Mouse (Mus musculus) neural tube, embryonic 15.5 days (tissue): ENCODE results near the gene Hmga2. TPM values are rescaled to one million over a fixed set of nuclear protein-coding genes. Genes with fewer than 3 reads are reported as not detected.

Experiments used
- ATAC-seq: fragments of 200-750 bp; cut with Nextera tagmentation; 2 replicates; pipeline ENCODE4 v1.8.0; 2017; ENCODE audit warnings: mild to moderate bottlenecking, moderate TSS enrichment, moderate library complexity; ENCODE audit not compliant: low FRiP score
- H3K27ac ChIP-seq: fragments of 300-500 bp; sonication (generic); replicated peaks from 2 replicates; pipeline ENCODE4 v1.5.1; 2015; ENCODE audit warnings: mild to moderate bottlenecking, inconsistent platforms
- H3K27me3 ChIP-seq: fragments of 300-500 bp; sonication (generic); replicated peaks from 2 replicates; pipeline ENCODE4 v1.6.1; 2015; ENCODE audit warnings: inconsistent platforms
- H3K36me3 ChIP-seq: fragments of 300-500 bp; sonication (generic); 2 replicates; pipeline ENCODE4 v1.6.1; 2015; ENCODE audit warnings: inconsistent platforms
- H3K4me1 ChIP-seq: fragments of 300-500 bp; sonication (generic); 2 replicates; pipeline ENCODE4 v1.6.1; 2015; ENCODE audit warnings: inconsistent platforms
- H3K4me2 ChIP-seq: fragments of 300-500 bp; sonication (generic); 2 replicates; pipeline ENCODE4 v1.6.1; 2015; ENCODE audit warnings: inconsistent platforms, mild to moderate bottlenecking, moderate library complexity
- H3K4me3 ChIP-seq: fragments of 300-500 bp; sonication (generic); replicated peaks from 2 replicates; pipeline ENCODE4 v1.5.1; 2015; ENCODE audit warnings: mild to moderate bottlenecking, inconsistent platforms
- H3K9ac ChIP-seq: fragments of 300-500 bp; sonication (generic); replicated peaks from 2 replicates; pipeline ENCODE4 v1.6.1; 2015; ENCODE audit warnings: mild to moderate bottlenecking, inconsistent platforms
- H3K9me3 ChIP-seq: fragments of 300-500 bp; sonication (generic); replicated peaks from 2 replicates; pipeline ENCODE4 v1.6.1; 2016; ENCODE audit warnings: inconsistent platforms
- WGBS: fragments of 180-500 bp; shearing (Covaris S2); methylation state at CpG from one replicate; pipeline ENCODE4 v1.1.7; 2015; ENCODE audit warnings: mixed read lengths; 5-methylcytosine and 5-hydroxymethylcytosine counted together
- polyA plus RNA-seq: library from polyadenylated mRNA; unstranded; fragments of >200 nt; fragmentation: Nextera tagmentation; extraction: Ambion mirVana; gene quantifications from 2 replicates; pipeline ENCODE4 v1.2.1, GENCODE M21; 2015

Gene Hmga2
- polyA plus RNA-seq, 1 experiment from 2014 or later: 3.2 TPM

DNA sequence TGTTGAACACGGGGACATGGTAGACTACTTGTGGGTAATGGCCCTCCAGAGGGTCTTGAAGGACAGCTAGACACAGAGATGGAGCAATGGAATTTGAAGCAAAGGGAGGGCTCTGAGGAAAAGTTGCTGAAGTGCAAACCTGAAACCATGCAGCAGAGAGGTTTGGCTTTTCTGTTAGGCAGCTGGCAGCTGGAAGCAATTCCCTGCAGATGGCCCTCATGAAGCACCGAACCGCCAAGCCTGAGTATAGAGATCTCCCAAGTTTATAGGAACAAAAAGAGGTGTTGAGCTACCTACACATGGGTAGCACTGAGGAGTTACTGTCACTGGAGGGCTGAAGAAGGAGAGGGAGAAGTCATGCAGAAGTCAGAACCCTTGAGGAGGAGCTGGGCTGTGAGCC lies 13.3 kb upstream of the Hmga2 start:
- Histone ChIP-seq H3K9me3 (no peaks in the 10 kb centered on the region), H3K4me3 (no peak overlapping the region), H3K9ac (no peak overlapping the region), H3K36me3 (no peaks in the 10 kb centered on the region), H3K27me3 (no peaks in the 10 kb centered on the region), H3K4me2 (no peak overlapping the region), H3K27ac (no peak overlapping the region), H3K4me1 (no peaks in the 10 kb centered on the region)
- WGBS: 80% methylated on average over 3 of the region's 3 CpGs
- no peak for ATAC-seq

DNA sequence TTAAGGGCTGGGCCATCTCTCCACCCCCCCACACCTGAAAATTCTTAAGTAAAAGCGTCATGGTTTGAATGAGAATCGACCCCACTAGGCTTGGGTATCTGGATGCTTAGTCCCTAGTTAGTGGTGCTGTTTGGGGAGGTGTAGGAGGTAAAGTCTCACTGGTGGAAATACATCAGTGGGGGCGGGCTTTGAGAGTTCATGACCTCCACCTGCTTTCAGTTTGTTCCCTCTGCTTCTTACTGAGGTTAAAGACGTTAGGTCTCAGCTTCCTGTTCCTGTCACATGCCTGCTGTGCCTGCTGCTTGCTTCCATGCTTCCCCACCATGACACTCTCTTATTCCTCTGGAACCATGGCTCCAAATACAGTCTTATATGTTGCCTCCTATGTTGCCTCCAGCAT lies 12.3 kb upstream of the Hmga2 start:
- no peaks in the 10 kb centered on the region for H3K27me3 ChIP-seq
- H3K9me3 ChIP-seq: no peaks in the 10 kb centered on the region
- no peak for ATAC-seq
- no peak overlapping the region for H3K4me3 ChIP-seq
- H3K4me2 ChIP-seq: no peak overlapping the region
- H3K27ac ChIP-seq: no peak overlapping the region
- H3K36me3 ChIP-seq: no peaks in the 10 kb centered on the region
- H3K9ac ChIP-seq: no peak overlapping the region
- H3K4me1 ChIP-seq: no peaks in the 10 kb centered on the region
- 79% methylated on average over 4 of the region's 4 CpGs for WGBS

DNA sequence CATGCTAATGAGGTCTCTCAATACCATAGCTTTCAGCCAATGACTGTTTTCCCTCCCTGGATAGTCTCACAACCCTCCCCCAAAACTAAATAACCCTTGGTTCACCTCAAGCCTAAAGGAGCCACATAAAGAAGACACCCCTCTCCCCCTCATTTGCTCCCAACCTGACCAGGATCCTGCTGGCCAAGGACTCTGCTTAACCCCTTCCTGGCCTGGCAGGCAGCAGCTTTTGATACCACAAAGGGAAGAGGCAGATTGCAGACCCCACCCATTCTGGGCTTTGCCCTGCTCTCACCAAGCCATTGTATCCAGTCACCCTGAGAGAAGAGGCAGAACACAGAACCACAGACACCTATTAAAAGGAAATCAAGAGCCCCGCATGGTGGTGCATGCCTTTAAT lies 11.6 kb upstream of the Hmga2 start:
- 89% methylated on average over 1 of the region's 1 CpGs for WGBS
- Histone ChIP-seq H3K27me3 (no peaks in the 10 kb centered on the region), H3K4me3 (no peak overlapping the region), H3K4me2 (no peak overlapping the region), H3K9me3 (no peaks in the 10 kb centered on the region), H3K27ac (no peak overlapping the region), H3K36me3 (no peaks in the 10 kb centered on the region), H3K9ac (no peak overlapping the region), H3K4me1 (no peaks in the 10 kb centered on the region)
- ATAC-seq: no peak

DNA sequence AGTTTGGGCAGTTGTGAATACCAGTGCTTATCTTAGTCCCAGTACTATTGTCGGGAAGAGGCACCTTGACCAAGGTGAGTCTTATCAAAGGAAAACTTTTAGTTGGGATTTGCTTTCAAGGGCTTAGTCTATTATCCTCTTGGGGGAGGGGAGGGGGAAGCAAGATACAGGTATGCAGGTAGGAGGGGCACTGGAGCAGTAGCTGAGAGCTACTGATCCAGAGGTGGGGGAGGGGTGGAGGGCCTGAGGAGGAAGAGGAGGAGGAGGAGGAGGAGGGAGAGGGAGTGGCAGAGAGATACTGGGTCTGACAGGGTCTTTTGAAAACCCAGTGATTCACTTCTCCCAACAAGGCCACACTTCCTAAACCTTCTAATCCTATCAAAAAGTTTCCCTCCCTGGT lies 9.2 kb upstream of the Hmga2 start:
- no peaks in the 10 kb centered on the region for H3K36me3 ChIP-seq
- no peak overlapping the region for H3K4me2 ChIP-seq
- no peaks in the 10 kb centered on the region for H3K9me3 ChIP-seq
- H3K27ac ChIP-seq: no peak overlapping the region
- H3K9ac ChIP-seq: no peak overlapping the region
- no peaks in the 10 kb centered on the region for H3K27me3 ChIP-seq
- H3K4me3 ChIP-seq: no peak overlapping the region
- ATAC-seq: no peak
- no peaks in the 10 kb centered on the region for H3K4me1 ChIP-seq
- 74% methylated on average over 1 of the region's 1 CpGs for WGBS

DNA sequence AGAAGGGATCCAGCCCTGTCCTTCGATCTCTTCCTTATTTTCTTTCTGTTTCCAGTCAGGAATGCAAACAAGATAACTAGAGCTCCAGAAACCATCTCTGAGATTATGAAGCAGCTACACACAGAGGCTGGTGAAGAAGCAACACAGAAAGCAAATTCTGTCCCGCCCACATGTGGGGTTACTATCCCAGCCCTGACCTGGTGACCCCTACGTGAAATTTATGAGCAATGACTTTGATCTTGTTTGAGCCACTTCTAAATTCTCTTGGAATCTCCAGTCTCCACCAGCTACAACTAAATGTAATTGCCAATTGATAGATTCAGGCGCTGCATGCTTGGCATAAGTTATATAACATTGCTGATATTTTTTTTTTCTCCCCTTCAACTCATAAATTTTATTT lies 7.9 kb upstream of the Hmga2 start:
- Histone ChIP-seq H3K36me3 (no peaks in the 10 kb centered on the region), H3K4me2 (no peak overlapping the region), H3K4me1 (no peaks in the 10 kb centered on the region), H3K9ac (no peak overlapping the region), H3K9me3 (no peaks in the 10 kb centered on the region), H3K4me3 (no peak overlapping the region), H3K27ac (no peak overlapping the region), H3K27me3 (peaks cover 5% of the 10 kb centered on the region; the same call in 1 of the 2 replicates)
- ATAC-seq: no peak
- 74% methylated on average over 4 of the region's 4 CpGs for WGBS

DNA sequence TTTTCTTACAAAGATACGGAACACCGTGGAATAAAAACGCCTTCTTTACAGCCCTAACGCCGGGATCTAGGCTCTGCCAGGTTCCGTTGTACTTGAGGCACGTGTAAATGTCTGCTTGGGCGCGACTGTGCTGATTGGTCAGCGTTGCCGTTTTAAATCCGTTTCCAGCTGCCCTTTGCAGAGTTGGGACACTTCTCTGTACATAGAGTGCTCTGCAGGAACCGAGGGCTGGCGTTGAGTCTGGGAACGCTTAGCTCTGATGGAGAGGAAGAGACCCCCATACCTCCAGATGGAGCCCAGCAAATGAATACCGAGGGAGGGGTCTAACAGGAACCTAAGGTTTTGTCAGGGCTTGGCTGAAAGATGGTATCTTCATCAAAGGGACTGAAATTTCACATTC lies 1.9 kb upstream of the Hmga2 start:
- Histone ChIP-seq H3K4me1 (peaks cover 43% of the 10 kb centered on the region), H3K9me3 (no peaks in the 10 kb centered on the region), H3K27me3 (peaks cover 10% of the 10 kb centered on the region), H3K27ac (no peak overlapping the region), H3K36me3 (no peaks in the 10 kb centered on the region), H3K9ac (no peak overlapping the region), H3K4me3 (peak overlapping the region; percentile 55; the same call in 1 of the 2 replicates), H3K4me2 (peak overlapping the region; percentile 90)
- no peak for ATAC-seq
- under 1% methylated on average over 16 of the region's 16 CpGs for WGBS

DNA sequence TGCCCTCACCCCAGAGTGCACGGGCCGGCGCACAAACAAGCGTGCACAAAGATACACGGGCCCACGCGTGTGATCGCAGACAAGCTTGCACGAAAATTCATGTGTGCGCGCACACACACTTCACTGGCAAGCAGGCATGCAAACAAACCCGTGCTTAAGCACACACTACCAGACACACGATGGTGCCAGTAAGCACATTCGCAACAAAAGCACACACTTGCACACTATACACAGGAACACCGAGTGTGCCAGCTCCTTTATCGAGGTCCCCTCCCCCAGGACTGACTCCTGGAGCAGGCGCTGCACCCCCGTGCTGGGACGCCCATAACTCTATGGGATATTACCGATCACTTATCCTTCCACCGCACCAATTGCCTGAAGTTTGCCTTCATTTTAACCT lies 1.2 kb upstream of the Hmga2 start:
- H3K4me1 ChIP-seq: peaks cover 43% of the 10 kb centered on the region
- H3K4me2 ChIP-seq: peak overlapping the region; percentile 90
- no peak overlapping the region for H3K27ac ChIP-seq
- peak overlapping the region; percentile 55 for H3K4me3 ChIP-seq
- no peaks in the 10 kb centered on the region for H3K9me3 ChIP-seq
- H3K36me3 ChIP-seq: no peaks in the 10 kb centered on the region
- ATAC-seq: 0 out of 2 replicates have a peak, but pooled peaks have one; percentile 18
- peaks cover 11% of the 10 kb centered on the region for H3K27me3 ChIP-seq
- H3K9ac ChIP-seq: peak overlapping the region; percentile 60
- under 1% methylated on average over 21 of the region's 21 CpGs for WGBS

DNA sequence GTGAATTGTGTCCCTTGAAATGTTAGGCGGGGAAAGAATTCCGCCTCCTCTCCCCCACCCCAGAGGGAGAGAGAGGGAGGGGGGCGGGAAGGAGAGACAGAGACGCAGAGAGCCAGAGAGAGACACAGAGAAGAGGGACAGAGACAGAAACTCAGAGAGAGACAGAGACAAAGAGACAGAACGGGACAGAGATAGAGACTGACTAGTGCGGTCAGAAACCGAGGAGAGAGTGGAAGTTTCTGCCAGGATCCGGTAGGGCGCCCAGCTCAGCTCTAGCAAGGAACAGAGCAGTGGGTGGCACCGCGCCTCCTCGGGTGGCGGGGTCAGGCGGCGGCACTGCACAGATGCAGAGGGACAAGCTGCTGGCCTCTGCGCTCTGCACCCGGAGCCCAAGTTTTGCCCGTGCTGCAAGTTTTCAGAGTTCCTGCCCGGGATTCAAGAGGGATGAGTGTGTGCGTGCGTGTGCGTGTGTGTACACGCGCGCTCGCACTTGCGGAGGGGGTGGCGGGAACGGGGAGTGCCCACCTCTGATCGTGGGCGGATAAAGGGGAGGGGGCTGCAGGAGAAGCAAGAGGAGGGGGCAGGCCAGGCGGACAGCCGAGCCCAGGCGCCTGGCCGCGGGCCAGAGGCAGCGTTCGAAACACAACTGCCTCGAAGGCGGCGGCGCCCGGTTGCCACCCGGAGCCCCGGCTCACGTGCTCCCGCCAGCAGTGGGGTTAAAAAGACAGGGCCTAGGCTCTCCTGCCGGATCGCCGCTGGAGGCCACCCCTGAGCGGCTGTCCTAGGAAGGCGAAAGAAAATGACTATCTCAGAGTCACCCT lies 457 bp upstream of the Hmga2 start:
- H3K9ac ChIP-seq: peak overlapping the region; percentile 60
- H3K27me3 ChIP-seq: peaks cover 11% of the 10 kb centered on the region
- WGBS: 1% methylated on average over 50 of the region's 52 CpGs
- peak overlapping the region; percentile 90 for H3K4me2 ChIP-seq
- ATAC-seq: peak; percentile 67
- H3K4me1 ChIP-seq: peaks cover 43% of the 10 kb centered on the region
- H3K27ac ChIP-seq: peak overlapping the region; percentile 78
- peak overlapping the region; percentile 55 for H3K4me3 ChIP-seq
- H3K9me3 ChIP-seq: no peaks in the 10 kb centered on the region
- no peaks in the 10 kb centered on the region for H3K36me3 ChIP-seq

DNA sequence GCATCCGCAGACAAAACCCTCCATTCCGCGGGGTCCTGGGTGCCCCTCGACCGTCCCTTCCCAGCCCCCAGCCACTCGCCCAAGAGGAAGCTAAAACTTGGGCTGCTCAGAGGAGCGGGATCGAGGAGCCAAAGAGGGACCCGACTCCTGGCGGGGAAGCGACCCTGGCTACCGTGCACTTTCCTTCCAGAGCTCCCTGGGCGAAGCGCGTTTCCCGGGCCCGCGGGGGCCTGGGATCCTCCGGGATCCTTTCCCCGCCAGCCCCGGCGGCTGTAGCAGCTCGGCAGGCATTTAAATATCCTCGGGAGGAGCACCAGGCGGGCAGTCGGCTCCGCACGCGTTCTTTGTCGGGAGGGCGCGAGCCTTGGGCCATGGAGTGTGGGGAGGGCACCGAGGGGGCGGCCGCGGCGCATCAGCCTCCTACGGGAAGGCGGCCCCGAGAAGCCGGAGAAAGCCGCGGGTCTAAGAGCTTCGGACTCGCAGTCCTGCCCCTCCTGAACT lies 1.2 kb downstream of the Hmga2 start:
- WGBS: under 1% methylated on average over 45 of the region's 45 CpGs
- peak overlapping the region; percentile 60 for H3K9ac ChIP-seq
- peak overlapping the region; percentile 78 for H3K27ac ChIP-seq
- peaks cover 11% of the 10 kb centered on the region for H3K27me3 ChIP-seq
- no peaks in the 10 kb centered on the region for H3K36me3 ChIP-seq
- peak overlapping the region; percentile 90 for H3K4me2 ChIP-seq
- peak overlapping the region; percentile 55 for H3K4me3 ChIP-seq
- peaks cover 43% of the 10 kb centered on the region for H3K4me1 ChIP-seq
- H3K9me3 ChIP-seq: no peaks in the 10 kb centered on the region
- 0 out of 2 replicates have a peak, but pooled peaks have one; percentile 23 for ATAC-seq

DNA sequence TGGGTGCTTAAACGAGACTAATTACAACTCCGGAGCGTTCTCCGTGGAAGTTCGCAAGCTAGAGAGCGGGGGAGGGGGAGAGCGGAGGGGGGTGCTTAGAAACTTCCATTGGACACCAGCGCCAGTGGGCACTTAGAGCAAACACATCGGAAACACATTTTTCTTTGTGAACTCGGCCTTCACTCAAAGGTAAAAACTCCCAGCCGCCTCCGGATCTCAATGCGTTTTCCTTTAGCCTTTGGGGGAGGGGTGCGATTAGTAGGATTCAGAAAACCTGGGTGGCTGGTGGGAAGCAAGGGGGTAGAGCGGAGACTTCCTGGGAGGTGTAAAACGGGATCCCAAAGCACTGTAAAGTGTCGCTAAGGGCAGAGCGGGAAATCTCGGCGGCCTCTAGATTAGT lies 2.0 kb downstream of the Hmga2 start:
- WGBS: under 1% methylated on average over 20 of the region's 20 CpGs
- H3K9me3 ChIP-seq: no peaks in the 10 kb centered on the region
- peak overlapping the region; percentile 90 for H3K4me2 ChIP-seq
- peaks cover 43% of the 10 kb centered on the region for H3K4me1 ChIP-seq
- no peak for ATAC-seq
- no peaks in the 10 kb centered on the region for H3K36me3 ChIP-seq
- peak overlapping the region; percentile 48; the same call in 1 of the 2 replicates for H3K27ac ChIP-seq
- H3K4me3 ChIP-seq: peak overlapping the region; percentile 55
- H3K27me3 ChIP-seq: peaks cover 7% of the 10 kb centered on the region
- H3K9ac ChIP-seq: 0 out of 2 replicates have a peak overlapping the region, but pooled peaks have one; percentile 60

DNA sequence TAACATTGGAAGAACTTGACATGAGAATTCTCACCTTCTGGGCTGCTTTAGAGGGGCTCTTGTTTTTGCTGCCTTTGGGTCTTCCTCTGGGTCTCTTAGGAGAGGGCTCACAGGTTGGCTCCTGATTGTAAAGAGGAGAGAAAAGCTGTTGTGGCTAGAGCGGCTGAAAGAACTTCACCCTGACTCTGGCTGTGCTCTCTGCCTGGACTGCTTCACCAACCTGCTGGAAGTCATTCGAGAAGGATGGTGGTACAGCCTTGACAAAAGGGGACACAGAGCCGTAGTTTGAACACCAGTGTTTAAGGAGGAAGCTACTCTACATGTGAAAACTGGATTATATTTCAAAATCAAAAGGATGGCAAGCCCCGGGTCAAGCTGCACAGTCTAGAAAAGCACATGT lies 3.1 kb downstream of the Hmga2 start:
- Histone ChIP-seq H3K27me3 (peaks cover 7% of the 10 kb centered on the region; the same call in 1 of the 2 replicates), H3K4me3 (peak overlapping the region; percentile 5; the same call in 1 of the 2 replicates), H3K4me1 (peaks cover 41% of the 10 kb centered on the region), H3K36me3 (no peaks in the 10 kb centered on the region), H3K4me2 (peak overlapping the region; percentile 90), H3K27ac (no peak overlapping the region), H3K9ac (no peak overlapping the region), H3K9me3 (no peaks in the 10 kb centered on the region)
- ATAC-seq: no peak
- 30% methylated on average over 4 of the region's 4 CpGs for WGBS

DNA sequence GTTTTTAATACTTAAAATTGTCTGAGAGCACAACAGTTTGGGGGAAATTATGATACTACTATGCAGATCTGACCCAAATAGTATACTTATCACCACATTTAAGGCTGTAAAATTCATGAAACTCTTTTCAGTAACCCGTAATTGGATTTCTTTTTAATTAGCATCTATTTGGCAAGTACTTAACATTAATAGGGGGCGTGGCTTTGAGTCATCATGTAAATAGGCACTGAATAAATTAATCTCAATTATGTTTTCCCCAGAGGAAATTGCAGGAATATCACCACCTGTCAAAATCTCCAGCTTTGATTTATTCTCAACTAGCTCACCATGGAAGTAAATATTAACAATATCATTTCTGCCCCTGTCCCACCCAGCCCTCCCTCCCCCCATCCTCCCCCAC lies 3.7 kb downstream of the Hmga2 start:
- H3K9me3 ChIP-seq: no peaks in the 10 kb centered on the region
- ATAC-seq: no peak

More for the DNA sequence above, 3.7 kb downstream of the Hmga2 start:
- H3K27me3 ChIP-seq: peaks cover 5% of the 10 kb centered on the region; the same call in 1 of the 2 replicates
- H3K27ac ChIP-seq: no peak overlapping the region
- no peaks in the 10 kb centered on the region for H3K36me3 ChIP-seq
- peaks cover 36% of the 10 kb centered on the region for H3K4me1 ChIP-seq
- no peak overlapping the region for H3K9ac ChIP-seq
- H3K4me3 ChIP-seq: no peak overlapping the region
- 41% methylated on average over 2 of the region's 2 CpGs for whole genome bisulfite sequencing
- peak overlapping the region; percentile 90 for H3K4me2 ChIP-seq
